Mouse (Mus musculus) megakaryocyte-erythroid progenitor cell, adult 5-6 weeks (primary cell): ENCODE measurements at regions not wholly inside any gene's neighbourhood (a gene's known extent, or its start where the extent isn't known, plus 50 kb on each side); places are given as distances from the start of the nearest gene placed in this dataset.

Experiments
- ATAC-seq: replicated peaks from 2 replicates; pipeline ENCODE4 v1.8.0; 2016; ENCODE audit warnings: mild to moderate bottlenecking, inconsistent platforms; ENCODE audit not compliant: severe bottlenecking, poor library complexity, low FRiP score, low TSS enrichment

DNA sequence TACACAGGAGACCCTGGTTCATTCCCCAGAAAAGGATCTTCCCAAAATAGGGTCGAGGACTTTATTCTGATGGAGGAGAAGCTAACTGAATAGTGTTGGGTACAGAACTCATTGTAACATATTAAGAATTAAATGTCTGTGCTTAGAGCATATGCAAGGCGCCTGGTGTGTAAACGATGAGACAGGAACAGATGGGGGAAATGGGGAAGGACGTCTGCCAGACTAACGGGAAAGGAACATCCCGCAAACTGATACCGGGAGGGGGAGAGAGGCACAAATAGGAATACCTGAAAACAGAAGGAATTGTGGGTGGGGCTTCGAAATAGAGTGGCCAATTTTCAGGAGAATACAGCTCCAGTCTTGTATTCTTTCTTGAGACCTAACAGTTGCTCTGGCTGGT is 268.6 kb upstream of the Tbx3 start:
- no peak for ATAC-seq

DNA sequence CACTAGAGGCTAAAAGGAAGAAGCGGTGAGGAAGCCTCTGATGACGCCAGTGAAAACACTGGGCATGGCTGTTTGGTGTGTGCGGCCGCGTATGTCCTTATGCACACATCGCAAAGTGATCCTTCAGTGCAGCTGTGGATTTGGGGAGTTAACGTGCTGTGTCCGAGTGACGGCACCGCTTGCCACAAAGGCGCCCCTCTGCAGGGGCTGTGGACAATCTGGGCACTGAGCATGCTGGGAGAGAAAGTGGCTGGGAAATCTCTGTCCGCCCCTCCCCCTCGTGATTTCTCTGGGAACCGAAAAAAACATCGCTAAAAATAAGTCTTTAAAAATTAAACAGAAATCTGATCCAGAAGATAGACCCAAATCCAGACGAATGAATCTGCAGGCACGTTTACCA is 267.8 kb upstream of the Tbx3 start:
- no peak for ATAC-seq

DNA sequence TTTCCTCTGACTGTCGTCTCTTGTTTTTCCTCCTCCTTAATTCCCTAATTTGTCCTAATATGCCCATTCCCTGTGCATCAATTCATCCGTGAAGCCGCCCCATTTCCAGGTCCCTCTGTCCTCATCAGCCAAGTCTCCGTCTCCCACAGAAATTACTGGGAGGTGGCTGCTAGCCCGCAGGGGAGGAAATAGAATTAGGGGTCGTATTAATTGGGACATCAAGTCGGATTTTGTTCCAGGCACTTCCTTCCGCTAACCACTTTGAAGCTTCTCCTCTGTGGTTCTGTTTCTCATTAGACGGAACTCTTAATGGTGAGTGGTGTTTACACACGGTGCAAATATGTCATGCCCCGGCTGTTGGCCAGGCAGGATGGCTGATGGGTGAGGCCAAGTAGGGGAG is 259.5 kb upstream of the Tbx3 start:
- ATAC-seq, result no peak

DNA sequence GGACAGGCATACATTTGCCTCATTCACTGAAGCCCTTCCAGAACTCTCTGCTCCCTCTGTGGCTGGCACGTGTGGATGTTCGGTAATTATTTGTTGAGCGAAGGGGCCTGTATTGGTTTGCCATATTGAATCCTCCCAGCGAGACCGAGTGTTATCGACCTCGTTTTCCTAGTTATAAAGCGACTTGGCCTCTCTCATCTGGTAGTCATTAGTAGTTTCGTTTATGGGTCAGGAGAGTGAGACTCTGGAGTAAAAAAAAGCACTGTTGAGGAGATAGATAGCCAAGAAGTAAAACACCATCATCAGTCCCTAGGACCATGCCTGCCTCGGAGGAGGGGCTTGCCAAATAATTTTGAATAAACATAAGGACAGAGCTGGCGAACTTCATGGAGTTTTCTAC is 254.6 kb upstream of the Tbx3 start:
- no peak for ATAC-seq

DNA sequence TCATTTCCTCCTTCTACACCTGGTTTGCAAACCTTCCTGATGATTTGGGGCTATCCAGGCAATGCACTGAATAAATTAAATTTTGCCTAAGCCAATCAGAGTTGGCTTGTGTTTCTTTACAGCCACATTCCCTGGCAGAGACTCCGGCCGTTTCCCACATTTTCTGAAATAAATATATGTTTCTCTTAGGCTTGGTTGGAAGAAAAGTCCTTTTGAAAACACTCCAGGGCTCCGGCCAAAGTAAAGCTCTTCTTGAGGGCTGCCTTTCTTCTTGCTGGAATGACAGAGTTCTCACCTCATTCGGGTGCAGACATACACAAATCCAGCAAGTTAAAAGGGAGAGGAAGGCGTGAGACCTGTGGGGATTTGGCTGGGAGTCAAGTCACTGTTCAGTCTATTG is 252.0 kb upstream of the Tbx3 start:
- no peak for ATAC-seq

DNA sequence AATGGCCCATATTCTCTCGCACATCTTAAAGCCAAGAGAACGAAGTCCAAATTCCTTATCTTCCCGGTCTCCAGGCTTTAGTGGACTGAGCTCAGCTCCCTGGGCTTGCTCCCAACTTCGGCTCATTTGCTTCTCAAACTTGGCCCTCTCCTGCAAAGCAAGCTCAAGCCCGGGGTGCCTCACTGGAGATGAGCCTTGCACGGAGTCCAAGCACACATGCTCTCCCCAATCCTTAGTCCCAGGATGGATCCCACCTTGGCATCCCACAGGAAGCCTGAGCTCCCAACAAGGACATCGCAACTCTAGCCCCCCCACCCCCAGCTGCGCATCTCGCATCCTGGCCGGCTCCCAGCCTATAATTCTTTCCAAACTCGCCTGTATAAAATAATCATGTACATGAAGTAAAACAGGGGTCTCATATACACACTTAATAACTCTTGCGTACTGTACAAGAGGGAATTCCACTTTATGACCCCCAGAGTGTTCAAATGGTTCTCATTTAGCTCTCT is 242.9 kb upstream of the Tbx3 start:
- no peak for ATAC-seq

DNA sequence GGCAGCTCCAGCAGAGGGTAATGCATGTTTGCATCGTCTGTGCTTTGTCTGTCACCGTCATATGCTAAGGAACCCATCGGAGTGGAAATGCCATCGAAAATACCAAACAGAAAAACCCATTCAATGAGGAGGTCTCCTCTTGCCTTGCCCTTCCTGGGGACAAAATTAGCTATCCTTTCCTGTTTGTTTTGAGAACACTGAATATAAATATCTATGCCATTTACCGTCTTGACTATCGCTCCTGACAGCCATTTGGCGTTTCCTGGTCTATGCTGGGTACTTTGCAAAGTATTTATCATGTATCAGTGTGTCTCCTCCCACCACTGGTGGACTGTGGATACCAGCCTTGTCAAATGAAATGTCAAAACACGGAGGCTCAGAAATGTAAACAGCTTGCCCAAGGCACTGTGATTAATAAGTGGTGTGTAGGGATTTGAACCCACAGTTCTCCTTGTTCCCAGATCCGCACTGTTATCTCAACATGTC is 239.2 kb upstream of the Tbx3 start:
- no peak for ATAC-seq

DNA sequence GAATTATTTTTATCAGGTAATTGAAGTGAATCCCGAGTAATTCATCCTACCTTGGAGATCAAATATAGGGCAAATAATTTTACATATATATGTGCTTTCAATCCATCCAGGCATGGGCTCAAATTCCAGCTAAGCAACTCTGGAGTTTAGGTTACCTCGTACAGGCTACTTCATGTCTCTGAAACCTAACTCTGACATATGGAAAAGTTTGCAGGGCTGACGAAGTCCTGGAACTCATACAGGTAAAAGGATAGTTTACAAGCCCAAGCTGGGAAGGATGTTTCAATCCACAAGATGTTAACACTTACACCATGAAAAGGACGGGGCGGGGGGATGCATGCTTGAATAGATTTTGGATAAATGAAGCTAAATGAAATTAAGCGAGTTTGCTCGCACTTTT is 235.9 kb upstream of the Tbx3 start:
- ATAC-seq, result no peak

DNA sequence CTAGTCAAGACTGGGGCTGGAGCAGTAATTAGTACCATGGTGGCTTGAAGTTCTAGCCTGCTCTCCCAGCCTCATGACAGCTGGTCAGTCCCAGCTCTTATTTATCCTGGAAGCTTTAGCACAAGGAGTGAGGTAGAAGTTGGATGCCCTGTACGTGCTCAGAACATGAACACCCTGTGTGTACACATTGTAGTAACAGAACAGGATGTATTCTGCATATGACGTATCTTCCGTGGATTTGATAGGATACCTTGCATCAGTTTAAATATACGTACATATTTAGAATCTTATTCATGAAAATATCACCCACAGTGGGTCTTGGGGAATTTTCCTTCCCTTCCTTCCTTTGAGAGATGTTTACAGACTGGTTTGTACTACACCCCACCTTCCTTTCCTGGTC is 222.0 kb upstream of the Tbx3 start:
- no peak for ATAC-seq

DNA sequence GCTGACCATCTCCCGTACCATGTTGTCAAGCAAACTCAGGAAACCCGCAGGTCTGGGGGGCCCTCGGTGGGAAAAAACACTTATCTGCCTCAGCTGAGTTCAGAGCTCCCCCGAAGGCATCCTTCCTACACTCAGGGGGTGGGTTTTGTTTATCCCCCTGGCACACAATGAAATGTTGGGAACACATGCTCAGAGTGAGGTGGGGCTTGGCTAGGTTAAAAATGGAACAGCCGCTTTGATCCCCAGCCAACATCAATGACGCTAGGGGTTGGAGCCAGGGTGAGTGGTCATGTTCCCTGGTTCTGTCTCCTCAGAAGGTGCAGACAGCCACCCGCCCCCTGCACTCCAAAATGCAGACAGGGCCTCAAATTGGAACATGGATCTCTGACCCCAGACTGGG is 221.3 kb upstream of the Tbx3 start:
- no peak for ATAC-seq

DNA sequence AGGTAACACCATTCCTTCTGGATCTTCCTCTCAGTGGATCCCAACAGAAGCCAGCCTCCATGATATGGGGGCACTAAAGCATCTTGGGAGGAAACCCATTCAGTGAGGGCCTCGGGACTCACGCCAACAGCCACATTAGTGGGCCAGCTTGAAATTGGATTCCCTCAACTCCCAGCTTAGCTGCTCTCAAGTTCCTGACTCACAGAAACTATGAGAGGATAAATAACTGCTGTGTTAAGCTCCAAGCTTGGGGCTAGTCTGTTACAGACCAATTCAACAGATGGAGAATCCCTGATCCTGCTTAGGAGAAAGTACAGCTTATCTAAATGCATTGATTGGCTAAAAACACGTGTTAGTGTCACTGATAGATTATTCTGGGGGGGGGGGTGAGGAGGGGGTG is 210.7 kb upstream of the Tbx3 start:
- ATAC-seq, result no peak

DNA sequence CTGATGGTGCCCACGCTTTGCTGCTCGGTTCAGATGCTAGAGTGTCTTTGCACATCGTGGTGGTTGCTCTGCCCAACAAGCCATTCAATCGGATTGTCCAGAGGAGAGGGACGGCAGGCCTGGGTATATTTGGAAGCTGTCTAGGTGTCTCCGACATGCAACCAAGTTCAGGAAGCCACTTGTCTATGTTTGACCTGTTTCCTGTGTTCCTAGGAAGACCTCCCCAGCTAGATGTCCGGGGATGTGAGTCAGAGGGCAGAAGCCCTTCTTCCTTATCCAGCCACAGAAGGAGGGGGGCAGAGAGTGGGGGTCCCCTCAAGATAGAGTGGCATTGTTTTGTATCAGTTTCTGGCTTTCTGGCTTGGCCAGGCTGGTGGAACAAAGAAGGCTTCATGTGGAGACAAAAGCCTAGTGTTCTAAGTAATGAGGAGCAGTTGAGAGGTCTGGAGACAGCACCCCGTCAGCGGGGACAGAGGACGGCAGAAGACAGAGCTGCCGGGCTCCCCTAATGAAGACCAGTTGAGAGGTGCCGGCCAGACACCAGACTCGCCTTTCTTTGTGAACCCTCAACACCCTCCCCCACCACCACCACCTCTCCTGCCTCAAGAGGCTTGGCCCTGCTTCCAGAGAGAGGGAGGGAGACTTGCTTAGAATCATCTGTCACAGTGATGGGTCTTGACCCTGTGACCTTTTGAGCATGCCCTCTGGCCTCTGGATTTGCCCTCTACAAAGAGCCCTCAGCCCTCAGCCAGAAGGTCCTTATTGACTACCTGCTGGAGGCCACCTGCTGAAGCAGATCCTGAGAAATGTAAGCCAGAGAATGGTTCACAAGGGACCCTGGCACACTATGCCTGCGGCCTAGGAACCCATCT is 207.6 kb upstream of the Tbx3 start:
- no peak for ATAC-seq

DNA sequence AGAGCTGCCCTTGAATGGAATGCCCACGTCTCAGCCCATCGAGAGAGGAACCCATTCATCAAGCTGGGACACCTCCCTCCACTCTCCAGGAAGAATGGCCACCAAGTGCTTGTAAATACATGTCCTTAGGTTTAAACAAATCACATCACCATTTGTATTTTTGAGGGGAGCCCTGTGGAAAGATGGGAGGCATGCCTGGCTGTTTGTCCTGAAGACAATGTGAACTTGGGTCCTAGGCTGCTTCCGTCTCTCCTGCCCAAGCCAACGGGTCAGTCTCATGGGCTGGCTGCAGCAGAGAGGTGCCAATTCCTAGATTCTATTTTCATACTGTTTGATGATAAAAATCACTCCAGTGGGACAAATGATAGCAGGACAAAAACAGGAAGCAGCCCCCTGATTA is 205.9 kb upstream of the Tbx3 start:
- no peak for ATAC-seq

DNA sequence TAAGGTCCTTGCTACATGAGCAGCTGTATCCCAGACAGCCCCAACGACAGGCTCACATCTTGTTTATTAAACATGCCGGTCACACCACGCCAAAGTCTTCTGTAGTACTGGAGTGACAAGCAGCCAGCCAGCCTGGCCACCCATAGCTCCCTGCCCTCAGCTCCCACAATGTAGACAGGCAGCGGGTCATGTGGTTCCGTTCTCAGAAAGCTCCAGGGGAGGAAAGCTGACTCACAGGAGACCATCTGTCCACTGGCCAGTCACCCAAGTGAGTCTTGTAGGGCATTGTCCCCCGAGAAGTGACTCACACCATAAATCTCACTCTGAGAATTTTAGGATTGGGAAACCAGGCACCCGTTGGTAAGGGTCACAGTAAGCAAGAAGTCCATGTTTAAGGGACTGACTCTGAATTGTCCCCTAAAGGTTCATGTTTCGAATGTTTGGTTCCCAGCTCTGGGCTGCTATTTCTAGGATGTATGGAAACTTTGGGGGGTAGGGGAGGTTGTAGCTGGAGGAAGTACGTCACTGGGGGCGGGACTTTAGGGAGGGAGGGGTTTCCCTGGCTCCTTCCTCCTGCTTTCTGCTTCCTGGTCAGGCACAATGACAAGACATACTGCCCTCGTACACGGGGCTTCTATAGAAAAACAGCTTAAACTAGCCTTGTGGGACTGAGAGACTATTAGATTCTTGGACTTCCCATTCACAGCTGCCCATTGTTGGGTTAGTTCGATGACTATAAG is 203.0 kb upstream of the Tbx3 start:
- no peak for ATAC-seq

DNA sequence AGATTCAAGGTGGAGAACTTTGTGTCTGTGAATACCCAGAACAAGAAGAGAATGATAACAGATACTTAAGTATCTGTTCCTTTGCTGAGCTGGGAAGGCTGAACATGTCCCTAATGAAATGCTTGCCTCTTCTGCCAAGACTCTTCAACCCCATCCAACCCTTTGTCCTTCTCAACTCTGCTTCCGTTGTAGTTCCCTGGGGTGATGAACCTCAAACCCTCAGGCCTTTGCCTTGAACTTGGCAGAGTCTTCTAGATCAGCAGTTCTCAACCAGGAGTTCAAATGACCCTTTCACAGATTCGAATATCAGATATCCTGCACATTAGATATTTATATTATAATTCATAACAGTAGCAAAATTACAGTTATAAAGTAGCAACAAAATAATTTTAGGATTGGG is 192.5 kb upstream of the Tbx3 start:
- no peak for ATAC-seq

DNA sequence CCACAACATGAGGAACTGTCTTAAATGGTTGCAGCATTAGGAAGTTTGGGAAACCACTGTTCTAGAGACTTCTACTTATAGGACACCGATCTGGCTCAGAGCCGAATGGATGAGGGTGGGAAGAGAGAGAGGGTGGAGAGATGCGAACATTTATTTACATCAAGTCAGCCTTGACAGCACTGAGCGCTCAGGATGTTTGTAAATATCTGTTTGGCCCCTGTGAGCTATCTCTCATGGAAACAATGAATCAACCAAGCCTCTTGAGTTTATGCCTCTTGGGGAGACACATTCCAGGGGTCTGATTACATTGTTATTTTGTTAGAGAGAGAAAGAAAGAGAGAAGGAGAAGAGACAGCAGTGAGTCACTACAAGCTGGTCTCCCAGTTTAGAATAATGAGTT is 192.1 kb upstream of the Tbx3 start:
- no peak for ATAC-seq

DNA sequence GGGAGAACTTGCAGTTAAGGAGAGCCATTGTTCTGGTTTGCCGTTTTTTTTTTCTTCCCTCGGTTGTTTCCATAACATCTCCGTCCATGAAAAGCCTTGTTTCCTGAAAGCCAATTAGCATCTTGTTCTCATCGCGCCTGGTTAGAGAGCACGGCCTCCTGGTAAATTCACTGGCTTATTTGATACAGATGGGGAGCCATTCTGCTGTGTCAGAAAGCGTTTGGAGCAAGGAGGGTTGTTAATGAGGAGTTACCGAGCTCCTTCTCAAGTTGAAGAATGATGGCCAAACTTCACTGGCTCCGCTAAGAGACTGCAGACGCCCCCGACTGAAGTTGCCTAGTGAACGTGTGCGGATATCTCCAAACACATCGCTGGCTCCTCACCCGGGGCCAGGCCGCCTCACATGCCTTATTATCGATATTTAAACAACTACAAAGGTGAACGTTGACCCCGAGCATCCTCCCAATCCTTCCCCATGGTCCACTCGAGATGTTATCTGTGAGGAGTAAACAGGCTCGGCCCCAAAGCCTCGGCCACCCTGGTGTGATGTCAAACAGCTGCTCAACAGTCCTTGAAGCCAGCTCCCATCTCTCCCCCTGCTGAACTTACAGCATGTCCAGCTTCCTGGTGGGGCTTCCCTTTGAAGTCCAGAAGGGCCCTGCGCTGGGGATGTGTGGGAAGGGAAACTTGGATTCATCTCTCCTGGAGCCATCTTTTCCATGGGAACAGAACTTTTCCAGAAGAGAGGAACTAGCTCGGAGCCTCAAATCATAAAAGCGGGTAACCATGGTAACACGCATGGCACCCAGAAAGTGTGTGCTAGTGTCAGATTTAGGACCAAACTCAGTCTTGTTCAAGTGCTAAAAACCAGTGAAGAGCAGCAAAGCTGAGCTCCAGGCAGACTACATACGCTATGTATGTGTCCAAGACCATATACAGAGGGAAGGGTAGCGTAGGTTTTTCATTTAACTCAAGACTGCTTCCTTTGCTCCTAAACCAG is 190.0 kb upstream of the Tbx3 start:
- ATAC-seq, result no peak

DNA sequence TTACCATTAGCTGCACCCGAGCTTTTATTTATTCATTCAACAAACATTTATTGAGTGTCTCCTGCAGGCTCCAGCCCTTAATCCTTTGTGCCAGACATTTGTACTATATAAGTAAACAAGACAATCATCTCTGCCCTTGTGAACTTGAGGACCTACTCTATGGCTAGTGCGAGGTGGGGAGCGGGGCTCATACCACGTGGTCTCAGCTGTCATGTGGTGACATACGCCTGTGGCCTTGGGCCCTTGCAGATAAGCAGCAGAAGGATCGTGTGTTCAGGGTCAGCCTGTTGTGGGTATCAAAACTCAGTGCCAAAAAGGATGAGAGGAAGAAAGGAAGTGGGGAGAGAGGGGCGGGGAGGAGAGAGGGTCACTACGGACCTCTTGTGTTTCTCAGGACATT is 186.8 kb upstream of the Tbx3 start:
- ATAC-seq, result no peak

DNA sequence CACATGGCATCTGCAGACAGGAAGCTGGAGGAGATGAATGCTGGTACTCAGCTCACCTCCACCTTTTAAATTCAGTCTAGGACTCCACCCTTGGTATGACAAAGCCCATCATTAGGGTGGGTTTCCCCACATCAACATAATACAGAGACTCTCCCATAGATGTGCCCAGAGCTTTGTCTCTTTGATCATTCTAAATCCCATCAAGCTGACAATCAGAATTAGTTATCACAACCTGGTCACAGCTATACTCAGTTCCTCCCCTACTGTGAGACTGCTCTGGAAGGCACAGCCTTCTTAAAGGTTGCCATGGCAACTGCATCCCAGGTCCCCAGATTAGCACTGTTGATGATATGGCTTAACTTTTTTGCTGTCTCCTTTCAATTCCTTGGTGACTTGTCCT is 184.3 kb upstream of the Tbx3 start:
- ATAC-seq, result no peak

DNA sequence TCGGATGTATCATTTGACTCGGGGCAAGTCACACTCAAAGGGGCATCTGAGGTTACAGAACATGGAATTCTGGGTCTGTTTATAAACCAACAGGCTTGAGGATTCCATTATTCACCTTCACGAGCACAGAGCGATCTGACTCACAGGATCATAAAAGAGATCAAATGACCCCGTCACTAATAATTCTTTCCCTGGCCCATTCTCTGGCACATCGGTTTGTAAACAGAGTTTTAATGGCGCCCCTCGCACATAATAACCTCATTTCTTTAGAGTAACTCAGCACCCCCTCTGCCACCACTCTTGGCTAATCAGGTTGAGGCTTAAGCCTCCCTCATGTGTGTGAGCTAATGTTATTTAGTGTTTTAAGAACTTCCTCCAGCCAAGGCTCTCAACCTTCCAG is 183.3 kb upstream of the Tbx3 start:
- ATAC-seq, result no peak
